Mouse (Mus musculus) forelimb bud, embryonic 11.5 days (tissue): Measurements from ENCODE around the gene Tnfrsf1b.
A peak's percentile ranks its signal among the peaks of the same experiment; 100 is the strongest.

Source experiments
- DNase-seq: peaks from one replicate; pipeline ENCODE4 v3.0.0-alpha.2; 2012; ENCODE audit warnings: low read depth, low spot score

The Tnfrsf1b gene

DNA sequence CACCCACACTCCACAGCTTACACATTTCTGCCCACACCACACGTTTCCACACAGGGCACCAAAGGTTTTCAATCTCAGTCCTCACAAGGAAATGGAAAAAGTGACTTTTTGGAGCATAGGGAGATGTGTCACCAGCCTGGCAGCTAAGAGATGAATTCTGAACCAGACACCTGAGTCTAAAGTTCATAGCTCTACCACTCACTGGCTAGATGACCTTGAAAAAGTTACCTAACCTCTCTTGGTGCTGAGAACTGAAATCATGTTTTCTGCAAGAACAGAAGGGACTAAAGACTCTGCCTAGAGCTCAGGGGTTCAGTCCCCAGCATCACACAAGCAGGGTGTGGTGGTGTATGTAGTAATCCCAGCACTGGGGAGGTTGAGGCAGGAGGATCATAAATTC is 26.7 kb downstream of the Tnfrsf1b start:
- DNase-seq = no peak

DNA sequence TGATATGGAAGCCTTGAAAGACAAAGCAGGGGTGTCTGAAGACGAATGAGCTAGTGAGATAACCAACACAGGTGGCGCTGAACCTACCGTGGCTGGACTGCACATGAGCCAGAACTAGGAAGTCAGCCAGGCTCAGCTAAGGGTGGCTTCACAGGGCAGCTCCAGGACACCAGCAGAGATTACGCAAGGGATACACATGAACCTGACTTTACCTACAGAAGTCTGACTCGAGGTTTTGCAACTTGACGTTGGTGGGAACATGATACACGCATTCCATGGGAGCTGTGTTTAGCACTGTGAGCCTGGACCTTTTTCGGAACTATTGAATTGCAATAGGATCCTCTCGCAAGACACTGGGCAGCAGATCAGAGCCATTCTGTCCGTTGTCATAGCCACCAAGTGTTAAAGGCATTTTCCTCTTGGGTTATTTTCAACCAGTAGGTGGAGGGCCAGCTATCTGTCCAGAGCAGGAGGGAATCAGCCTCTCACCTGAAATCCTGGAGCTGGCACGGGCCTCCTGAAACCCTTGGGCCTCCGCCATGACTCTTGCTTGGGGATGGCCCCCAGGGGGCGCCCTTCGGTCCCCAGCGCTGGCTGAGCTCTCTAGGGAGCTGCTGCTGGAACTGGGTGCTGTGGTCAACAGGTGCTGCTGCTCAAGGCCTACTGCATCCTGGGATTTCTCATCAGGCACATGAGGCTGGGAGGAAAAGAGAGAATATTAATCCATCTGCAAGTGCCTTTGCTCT is 27.3 kb downstream of the Tnfrsf1b start:
- DNase-seq = no peak

DNA sequence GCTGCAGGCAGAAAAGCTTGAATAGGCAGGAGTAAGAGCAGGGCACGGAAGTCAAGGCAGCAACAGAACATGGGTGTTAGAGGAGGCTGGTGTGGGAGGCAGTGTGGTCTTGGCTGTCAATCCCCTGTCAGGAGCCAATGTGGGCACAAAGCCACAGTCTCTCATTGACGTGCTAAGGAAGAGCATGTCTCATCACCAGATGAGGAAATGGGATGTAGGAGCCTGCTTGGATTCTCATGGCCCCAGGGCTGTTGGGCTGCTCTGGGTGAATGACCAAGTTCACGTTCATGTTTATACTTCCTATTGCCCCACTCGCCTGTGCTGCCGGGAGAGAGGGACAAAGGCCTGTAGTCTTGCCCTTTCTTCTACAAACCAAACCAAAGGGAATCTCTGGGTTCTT is 28.8 kb downstream of the Tnfrsf1b start:
- no peak for DNase-seq

DNA sequence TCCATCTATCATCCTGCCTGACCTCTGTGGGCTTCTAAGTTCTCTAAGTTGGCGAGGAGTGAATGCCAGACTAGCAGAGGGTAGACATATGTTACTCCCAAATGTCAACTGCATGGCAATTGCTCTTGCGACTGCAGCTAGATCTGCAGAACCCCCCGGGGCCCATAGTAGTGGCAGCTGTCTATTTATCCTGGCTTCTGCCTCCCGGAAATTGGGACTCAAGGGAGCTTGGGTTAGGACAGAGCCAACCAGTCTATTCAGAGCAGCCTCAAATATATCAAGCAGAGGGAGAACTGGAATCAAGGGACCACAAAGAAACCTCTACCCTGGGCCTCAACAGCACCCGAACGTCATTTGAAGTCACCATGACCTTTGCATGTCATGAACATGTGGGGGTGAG is 29.6 kb downstream of the Tnfrsf1b start:
- no peak for DNase-seq

DNA sequence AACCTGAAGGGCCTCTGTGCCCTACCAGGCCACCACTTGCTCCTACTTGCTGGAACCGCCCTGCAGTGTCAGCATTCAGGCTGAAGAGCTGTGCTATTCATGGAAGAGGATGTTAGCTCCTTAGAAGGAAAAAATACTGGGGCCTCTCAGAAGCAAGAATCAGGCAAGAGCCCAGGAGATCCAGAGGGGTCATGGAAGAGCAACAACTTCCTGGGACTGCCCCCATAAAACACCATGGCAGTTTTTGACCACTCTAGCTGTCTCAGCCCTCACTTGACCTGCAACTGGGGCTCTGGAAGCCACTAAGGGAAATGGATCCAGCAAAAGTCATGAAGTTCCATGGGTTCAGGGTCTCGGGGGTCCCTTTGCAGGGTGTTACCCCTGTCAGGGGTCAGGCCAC is 31.3 kb downstream of the Tnfrsf1b start:
- no peak for DNase-seq

DNA sequence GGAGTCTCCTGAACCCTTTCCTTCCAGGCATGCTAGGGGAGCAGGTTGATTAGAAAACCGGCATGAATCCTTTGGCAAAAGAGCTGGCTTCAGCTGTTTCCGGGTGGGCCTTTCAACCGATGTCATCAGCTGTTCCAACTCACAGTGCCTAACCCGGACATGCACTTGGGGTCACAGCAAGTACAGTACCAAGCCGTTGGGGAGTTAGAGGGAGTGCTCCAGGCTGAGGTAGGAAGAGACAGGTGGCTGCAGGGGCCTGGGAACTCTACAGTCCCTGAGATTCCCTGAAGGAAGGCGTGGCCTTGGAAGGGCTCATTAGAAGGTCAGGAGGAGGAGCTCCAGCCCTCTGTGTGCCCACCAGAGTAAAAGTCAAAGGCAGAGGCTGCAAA is 31.9 kb downstream of the Tnfrsf1b start:
- no peak for DNase-seq

DNA sequence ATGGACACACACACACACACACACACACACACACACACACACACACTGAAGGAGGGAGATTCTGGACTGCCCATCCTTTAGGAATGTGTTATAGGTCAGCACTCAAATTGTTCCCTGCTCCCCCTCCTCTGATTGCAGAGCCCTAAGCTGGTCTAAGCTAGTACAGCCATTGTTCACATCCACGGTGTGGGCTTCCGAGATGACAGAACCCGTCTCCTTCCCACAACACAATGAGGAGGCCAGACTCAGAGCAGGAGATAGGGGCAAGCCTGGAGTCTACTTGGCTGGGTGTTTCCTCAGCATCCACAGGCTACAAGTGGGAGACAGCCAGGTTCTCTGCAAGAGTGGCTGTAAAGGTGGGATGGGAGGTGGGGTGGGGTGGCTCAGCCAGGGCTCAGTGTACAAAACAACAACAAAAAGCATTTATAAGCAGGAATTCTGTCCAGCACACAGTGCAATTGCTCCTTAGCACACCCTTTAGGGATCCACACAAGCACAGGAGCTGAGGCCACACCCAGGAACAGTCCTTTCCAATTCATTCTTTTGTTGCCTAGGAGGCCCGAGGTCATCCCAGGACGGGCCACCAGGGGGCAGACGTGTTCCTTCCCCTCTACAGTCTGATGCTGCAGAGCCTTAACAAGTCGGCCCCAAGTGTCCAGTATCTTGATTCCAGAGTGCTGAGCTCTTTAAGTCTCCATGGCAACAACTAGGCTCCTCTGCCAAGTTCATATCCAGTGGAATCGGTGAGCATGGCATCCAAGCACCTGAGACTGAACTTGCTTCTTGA is 32.5 kb downstream of the Tnfrsf1b start:
- DNase-seq = peak; percentile 88

DNA sequence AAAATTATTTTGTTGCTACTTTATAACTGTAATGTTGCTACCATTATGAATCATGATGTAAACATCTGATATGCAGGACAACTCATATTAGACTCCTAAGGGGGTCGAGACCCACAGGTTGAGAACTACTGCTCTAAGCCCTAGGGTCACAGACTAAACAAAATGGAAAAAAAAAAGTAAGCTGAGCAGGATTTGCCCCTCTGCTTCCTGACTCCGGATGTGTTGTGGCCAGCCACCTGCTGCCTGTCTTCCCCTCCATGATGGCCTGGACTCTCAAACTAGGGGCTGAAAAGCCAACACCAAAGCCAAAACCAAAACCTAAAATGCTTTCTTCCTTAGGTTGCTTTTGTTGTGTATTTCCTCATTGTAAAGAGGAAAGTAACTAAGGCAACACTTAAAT is 35.6 kb downstream of the Tnfrsf1b start:
- DNase-seq = no peak

DNA sequence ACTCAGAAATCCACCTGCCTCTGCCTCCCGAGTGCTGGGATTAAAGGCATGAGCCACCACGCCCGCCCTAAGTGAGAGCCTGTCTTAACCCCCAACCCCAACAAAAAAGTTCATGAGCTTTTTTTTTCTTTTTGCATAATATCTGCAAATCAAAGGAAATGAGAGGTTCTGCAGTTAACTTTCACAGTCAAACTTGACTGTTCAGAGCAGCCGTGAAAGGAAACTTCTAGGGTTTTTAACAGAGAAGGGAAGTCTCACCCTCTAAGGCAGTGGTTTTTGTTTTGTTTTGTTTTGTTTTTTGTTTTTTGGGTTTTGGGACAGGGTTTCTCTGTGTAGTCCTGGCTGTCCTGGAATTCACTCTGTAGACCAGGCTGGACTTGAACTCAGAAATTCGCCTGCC is 36.1 kb downstream of the Tnfrsf1b start:
- no peak for DNase-seq

DNA sequence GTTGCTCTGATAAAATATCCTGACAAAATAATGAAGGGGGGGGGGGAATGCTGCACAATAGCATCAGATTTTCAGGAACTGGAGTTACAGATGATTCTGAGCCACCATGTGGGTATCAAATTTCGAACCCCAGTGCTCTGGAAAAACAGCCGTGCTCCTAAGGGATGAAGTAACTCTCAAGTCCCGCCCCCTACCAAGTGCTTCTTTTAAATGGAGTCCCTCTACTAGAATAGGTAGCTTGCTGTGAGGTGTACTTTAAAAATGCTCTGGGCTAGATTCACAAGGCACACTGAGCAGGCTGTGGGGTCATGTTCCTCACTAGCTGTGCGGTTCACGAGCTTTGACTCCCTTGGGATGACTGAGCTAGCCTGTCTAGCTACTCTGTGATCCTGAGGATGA is 37.0 kb downstream of the Tnfrsf1b start:
- peak; percentile 11 for DNase-seq

DNA sequence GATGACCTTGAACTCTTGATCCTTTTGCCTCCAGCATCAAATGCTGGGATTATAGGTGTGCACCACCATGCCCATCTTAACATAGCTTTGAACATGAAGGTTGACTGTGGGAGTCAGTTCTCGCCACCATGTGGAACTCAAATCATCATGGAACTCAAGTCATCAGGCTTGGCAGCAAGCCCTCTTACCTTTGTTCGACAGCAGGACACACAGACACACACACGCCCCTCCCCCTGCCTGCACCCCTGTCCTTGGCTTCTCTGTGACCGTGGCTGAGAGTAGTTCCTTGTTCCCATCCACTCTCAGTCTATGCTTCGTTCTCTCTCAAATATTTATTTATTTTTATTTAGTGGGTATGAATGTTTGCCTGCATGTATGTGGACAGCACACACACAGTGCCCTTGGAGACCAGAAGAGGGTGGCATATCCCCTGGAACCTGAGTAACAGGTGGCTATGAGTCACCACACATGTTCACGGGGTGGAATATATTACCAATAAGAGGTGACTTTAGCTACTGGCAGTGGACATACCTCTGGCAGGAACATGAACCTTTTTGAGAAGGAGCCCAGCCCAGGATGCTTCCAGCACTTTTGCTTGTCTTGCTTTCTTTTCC is 37.5 kb downstream of the Tnfrsf1b start:
- DNase-seq = no peak

DNA sequence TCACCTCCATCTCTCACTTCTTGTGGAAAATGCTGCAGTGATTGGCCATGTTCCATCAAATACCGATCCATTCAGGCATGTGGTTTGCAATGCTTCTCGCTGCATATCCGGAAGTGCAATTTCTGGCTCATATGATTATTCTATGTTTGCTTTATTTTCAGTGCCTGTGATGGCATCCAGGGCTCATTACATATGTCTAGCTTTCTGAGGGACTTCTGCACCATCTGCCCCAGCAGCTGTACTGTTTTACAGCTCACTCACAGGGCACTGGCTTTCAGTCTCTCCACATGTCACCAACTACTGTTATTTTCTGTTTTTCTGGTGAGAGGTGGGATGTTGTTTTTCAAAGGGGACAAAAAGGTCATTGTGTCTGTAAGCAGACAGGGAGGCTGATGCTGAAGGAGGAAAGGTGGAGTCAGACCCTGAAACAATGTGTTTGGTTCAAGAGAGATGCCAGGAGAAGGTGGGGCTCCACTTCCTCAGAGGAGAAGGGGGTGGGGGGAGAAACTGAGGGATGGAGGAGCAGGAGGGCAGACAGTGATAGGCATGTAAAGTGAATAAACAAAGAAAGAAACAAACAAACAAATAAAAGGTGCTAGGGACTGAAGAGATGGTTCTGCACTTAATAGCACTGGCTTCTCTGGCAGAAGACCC is 38.8 kb downstream of the Tnfrsf1b start:
- no peak for DNase-seq

DNA sequence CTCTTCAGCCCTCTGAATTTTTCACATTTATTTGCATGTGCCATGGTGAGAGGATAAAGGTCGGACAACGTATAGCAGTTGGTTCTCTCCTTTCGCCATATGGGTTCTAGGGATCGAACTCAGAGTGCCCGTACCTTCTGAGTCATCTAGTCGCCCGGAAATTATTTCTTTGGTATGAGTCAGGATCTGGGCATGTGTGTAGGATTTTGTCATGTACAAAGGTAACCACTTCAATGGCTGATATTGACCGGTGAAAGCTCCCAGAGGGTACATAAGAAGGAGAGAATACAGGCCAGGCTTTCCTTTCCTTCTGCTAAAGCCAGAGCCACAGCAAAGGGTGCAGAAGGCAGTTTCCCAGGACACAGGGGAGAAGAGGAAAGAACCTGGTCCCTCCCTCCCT is 41.9 kb downstream of the Tnfrsf1b start:
- no peak for DNase-seq

DNA sequence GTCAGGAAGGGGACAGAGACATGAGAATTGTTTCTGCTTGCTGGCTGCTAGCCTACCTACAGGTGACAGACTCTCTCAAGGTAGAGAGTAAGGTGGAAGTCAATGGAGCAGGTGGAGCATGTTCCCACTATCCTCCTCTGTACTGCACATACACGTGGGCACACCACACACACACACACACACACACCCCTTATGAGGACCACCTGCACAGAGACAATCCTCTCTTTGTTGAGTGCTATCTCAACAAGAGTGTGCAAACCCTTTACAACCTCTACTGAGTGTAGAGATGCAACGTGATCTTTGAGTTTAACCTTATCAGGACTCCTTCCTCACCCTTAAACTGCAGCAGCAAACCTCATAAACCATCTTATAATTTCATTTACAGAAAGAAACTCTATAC is 43.4 kb downstream of the Tnfrsf1b start:
- DNase-seq = no peak

DNA sequence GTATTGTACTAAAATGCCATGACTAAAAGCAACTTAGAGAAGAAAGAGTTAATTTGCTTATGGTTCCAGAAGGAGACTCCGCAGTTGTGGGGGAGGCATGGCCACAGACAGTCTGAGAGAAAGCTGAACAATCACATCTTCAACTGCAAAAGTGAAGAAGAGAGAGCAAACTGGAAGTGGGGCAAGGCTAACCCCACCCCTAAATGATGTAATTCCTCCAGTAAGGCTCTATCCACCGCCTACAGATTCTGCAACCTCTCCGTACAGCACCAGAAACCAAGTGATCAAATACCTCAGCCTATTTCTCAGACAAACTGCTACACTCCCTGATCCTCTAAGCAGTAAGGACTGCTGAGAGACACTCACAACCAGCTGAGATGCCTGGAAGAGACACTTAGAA is 45.2 kb downstream of the Tnfrsf1b start:
- DNase-seq = no peak

DNA sequence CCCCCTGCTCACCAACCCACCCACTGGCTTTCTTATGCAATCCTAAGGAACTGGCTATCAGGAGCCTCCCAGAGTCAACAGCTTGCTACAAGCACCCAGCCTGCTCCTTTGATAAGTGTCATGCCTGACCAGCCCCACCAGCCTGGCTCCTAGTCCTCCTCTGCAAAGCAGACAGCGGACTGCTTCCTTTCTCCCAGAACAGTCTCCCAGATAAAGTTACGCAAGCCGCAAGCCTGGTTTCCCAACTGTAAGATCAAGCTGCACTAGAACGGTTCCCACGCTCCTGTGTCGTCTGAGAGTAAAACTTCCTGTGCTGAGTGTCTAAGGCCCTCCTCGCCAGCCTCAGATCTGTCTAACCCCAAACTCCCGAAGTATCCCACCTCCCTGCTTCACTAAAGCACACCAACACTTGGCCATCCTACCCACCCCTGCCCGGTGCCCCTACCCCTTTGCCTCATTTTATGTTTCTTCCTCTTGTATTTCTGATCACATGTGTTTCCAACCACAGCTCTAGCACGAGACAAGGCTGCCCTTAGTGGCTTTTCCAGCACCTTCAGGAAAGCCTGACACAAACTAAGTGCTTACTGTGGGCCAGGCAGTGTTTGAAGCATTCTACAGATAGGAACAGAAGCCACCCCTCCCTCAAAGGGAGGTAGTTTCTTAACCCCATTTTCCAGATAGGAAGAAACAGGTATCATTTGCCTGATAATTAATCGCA is 46.5 kb downstream of the Tnfrsf1b start:
- DNase-seq = no peak

DNA sequence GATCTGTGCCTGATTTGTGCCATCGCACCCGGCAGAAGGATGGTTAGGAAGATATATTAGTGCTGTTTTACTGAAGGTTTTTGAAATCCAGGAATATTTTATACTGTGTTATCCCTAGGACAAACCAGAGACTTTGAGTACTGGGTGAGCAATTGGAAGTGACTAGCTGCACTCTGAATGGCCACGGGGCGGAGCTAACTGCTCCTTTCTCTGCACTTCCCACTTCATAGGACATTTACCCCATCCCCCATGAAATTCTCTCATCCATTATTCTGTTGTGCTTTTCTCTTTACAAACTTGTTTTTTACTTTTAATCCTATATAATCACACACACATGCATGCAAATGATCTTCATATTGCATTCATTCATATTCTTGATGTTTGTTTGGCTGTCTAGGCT is 50.1 kb downstream of the Tnfrsf1b start:
- no peak for DNase-seq

DNA sequence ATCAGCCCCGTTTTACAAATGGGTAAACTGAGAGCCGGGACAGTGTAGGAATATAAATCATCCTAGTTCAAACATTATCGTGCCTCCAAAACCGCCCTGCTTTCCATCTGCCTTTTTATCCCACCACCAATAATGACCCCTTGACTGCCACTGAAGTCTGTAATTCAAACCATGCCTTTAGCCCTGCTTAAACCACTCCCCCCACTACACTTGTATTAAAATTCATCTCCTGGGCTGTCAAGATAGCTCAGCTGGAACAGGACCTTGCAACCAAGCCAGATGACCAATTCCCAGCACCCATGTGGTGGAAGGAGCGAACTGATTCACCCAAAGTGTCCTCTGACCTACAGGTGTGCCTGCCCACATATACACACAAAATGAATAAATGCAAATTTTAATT is 51.5 kb downstream of the Tnfrsf1b start:
- no peak for DNase-seq

DNA sequence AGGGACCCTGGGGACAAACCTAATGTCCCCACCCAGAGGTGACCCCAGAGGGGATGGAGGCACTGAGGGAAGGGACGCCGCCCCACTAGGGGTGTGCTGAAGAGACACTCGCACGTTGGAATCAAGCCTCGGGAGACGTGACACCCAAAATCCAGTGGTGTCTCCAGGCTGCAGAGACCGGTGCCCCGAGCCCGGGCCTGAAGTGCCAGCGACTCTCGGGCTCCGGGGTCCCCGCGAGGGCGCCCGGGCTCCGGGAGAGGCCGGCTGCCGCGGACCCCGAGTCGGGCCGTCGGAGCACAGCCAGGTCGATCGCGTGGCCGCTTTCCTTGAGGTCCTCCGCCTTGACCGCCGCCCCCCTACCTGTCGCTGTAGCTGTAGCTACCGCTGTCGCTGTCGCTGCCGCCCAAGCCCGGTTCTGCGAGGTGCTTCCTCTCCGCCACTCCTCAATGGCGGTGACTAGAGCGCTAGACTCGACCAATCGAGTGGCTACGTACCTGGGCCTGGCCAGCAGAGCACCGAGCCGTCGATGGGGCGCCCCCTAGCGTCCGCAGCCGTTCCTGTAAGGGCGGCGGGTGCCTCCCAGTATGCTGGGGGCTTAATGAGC is 52.0 kb downstream of the Tnfrsf1b start, which contains the start of gene Vps13d:
Vps13d (minus strand) TSS at position 447 of the 604 bp plus-strand sequence.
- peak; percentile 90 for DNase-seq

DNA sequence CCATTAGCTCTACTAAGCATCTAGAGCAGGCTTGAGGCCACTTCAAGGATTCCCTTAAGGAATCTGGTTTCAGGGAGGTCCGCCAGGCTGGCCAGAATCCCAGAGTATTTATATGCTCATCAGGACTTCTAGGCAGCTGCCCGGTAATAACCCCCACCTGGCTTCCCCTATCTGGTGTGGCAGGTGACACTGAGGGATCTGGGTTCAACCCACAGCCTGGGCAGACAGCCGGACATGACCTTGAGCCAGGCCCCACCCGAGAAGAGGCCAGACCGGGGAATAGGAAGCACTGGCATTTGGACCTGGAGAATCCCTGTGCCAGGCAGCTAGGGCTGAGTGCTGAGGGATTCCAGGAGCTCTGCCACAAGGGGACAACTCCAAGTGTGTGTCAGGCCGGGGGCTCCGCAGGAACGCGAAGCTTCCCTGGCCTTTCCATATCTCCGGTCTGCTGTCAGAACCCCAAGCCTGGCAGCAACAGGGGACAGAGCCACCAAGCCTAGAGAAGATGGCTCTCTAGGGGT is 52.6 kb downstream of the Tnfrsf1b start:
- DNase-seq = peak; percentile 21

DNA sequence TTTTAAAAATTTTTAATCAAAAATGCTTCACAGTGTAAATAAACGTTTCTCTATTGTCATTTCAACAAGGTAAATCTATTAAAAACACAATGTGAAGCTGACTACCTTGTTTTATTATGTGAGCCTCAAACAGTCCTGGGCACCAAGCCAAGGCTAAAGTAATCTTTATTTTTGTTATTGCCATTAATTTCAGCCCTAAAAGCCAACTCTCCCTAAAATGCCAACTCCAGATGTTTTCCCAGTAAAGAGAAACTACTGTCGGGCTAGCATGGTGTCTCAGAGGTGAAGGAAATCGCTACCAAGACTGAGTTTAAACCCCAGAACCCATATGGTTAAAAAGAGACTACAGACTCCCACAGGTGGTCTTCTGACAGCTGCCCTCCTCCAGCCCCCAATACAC is 53.3 kb downstream of the Tnfrsf1b start:
- DNase-seq = no peak
